Mouse (Mus musculus): Measurements from ENCODE around the gene Nsun7.

DNA sequence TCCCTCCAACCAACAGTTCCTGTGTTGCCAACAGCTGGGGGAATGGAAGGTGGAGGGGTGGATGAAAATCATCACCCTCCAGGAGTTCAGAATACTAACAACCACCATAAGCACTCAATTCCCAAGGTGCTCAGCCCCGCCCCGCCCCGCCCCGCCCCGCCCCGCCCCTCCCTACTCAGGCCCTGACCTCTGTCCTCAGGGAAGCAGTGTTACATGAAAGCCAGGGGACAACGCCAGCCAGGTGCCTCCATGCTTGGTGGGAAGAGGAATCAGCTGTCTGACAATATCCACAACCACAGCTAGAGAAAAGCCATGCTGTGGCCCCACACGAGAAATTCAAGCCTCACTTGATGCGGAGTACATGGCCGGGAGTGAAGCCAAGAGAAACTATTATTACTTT, 82.2 kb downstream of the Nsun7 start:
- TF ChIP-seq CTCF (IDR thresholded peaks at IDR 0.05; ENCODE audit: borderline replicate concordance, insufficient read depth, low read depth, low read length) (no peak), POLR2A (IDR thresholded peaks at IDR 0.05; ENCODE audit: borderline replicate concordance, insufficient read depth, low read length) (no peak)

Data from cerebellum, adult 2 months (tissue).